Mouse (Mus musculus): ENCODE measurements at regions not wholly inside any gene's neighbourhood (a gene's known extent, or its start where the extent isn't known, plus 50 kb on each side); places are given as distances from the start of the nearest gene placed in this dataset.
A peak's percentile ranks its signal among the peaks of the same experiment; 100 is the strongest.
"Not testable (repeated sequence)": the region's sequence is repeated elsewhere in the genome, so short reads cannot be mapped to it uniquely, and the experiment has no call there.

DNA sequence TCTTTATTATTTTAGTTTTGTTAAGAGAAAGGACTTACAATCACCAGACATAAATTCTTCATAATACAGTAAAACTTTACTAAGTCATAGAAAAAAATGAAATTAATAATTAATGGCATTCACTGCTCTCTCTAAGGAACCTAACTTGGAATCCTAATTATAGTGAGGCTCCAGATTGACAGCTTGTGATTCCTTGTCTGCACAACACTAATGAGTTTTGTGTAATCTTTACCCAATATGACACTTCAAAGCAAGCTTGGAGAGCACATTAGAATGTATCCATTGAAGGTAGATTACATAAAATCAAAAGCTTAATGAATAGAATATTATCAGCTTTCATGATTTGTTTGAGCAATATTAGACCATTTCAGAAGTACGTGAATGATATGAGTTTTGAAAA is 1914.7 kb downstream of the Efna5 start:
- no peak for DNase-seq (ENCODE audit: extremely low spot score in 1 of 2, low spot score in 1 of 2)

DNA sequence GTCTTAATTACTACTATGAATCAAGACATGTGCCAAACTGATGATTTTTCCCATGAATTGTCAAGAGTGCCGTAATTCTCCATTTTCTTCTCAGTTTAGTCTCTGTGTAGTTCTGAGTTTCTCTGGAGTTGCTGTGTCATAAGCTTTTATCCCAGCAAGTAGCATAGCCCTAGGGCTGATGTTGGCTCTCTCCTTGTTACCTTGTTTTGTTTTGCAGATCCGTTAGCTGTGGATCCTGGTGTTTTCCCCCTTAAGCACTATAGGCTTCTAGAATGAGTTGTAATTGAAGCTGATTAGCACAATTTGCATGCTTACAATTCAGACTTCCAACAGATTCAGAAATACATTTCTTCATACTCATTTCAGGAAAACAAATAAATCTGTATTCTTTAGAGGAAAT is 1915.5 kb downstream of the Efna5 start:
- no peak for DNase-seq (ENCODE audit: extremely low spot score in 1 of 2, low spot score in 1 of 2)

DNA sequence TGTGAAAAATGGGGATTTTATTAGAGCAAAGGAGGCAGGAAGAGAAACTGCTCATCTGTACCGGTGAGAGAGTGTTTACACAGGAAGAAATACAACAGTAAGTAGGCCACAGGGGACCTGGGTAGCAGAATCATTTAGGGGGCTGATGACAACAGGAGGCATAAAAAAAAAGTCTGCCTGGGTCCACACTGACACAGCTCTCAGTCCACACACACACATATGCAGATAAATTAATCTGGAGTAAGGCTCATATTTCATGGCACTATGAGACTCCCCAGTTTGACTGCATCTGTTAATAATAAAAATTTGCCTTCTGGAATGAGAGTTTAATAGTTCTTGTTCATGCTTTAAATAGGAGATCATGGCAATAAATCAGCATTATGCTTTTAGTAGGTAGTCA is 1929.7 kb downstream of the Efna5 start:
- DNase-seq (ENCODE audit: extremely low spot score in 1 of 2, low spot score in 1 of 2), result no peak

DNA sequence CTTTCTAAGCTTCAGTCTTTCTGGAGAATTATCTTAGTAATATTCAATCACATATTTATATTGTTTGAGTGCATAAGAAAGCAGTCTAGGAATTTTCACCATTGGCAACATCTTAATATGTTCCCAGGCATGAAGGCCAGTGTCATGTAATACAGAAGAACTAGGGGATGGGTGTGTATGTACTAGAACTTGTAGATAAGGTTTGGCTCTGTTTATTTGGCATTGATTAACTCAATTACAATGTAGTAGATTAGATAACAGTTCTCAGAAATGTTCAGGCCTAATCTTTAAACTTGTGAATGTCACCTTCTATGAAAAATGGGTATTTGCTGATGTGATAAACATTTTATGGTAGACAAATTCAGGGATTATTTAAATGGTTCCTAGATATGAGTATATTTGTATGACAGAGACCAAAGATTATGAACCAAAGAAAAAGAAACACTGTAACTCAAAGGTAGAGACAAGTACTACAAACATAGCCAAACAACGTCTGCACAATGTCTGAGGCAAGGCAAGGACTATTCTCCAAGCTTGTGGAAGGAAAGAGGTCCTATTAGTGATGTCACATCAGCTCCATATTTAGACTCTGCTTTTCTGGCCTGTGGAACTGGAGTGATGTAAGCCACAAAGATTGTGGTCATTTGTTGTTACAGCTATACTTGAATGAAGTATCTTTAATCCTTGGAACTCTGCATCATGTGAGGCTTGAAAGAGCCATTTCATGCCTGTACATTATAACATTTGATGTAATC is 1924.8 kb upstream of the Nudt12 start:
- DNase-seq (ENCODE audit: extremely low spot score in 1 of 2, low spot score in 1 of 2), result no peak

DNA sequence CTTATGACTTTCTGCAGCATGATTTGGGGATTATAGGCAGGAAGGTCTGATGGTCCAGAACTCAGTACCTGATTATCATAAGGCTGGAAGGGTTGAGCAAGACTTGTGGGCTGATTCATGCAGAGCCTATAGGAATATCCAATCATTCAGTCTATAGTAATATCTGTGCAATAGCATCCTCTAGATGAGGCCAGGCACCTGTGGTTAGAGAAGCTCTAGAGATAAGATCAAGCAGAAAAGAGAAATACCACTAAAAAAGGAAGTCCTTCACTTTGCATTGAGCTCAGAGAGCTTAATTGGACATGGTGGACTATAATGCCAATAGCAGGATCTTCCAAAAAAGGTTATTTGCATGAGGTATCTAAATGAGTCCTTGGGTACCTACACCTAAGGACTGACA is 1921.1 kb upstream of the Nudt12 start:
- no peak for DNase-seq (ENCODE audit: extremely low spot score in 1 of 2, low spot score in 1 of 2)

DNA sequence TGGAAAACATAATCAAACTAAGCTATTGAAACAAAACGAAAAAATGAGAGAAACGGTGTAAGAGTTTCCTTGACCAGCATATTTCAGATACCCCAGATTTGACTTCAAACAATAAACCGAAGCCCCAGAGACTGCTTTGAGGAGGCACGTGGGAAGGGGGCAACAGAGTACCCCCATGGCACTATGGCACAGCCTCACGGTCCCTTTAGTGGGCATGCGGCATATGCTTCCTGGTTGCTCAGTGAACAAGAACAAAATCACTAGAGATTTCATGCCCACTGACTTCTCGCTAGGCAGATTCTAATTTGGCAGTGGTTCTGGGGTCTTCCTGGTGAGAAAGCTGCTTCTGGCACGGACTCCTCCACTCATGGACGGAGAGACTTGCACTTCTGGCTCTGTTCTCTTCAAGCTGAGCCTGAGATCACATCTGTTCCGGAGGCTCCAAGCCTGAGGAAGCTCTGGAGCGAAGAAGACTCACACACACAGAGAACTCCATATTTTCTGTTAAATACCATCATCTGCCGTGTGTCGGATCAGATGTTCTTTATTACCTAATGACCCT is 1912.7 kb upstream of the Nudt12 start:
- peak; percentile 3 to 11 for DNase-seq (ENCODE audit: extremely low spot score in 1 of 2, low spot score in 1 of 2)

DNA sequence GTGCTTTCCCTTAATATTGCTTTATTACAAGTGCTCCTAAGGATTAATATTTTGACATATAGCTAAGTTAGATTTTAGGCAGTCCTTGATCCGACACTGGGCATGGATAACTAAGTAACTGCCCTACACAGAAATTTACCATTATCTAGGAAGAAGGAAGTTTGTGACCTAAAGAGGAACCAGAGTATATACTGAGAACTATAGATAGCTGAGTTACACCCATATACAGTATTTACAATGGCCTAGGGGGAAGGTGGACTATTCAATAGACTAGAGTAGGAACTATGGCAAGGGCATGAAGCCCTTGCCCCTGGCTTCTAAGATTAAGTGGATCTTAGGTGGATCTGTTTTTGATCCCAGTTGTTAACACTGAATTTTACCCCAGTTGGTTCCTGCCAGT is 1869.5 kb upstream of the Nudt12 start:
- not testable (repeated sequence) for DNase-seq (ENCODE audit: extremely low spot score in 1 of 2, low spot score in 1 of 2)

DNA sequence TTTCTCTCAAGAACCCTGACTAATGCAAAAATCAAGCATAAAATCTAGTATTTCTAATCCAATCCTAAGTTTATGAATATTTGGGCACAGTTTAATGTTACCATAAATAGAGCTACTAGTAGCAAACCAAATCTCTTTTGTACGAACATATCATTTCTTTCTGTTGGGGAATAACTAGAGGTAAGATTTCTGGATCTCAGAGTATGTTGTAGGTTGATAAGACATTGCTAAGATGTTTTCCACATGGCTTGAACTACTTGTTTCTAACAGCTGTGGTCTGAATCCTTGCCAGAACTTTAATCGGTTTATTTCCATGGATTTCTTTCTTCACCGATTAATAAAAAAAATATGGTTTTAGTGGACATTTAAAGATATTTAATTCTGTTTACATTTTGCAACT is 1844.3 kb upstream of the Nudt12 start:
- DNase-seq (ENCODE audit: extremely low spot score in 1 of 2, low spot score in 1 of 2), result no peak

DNA sequence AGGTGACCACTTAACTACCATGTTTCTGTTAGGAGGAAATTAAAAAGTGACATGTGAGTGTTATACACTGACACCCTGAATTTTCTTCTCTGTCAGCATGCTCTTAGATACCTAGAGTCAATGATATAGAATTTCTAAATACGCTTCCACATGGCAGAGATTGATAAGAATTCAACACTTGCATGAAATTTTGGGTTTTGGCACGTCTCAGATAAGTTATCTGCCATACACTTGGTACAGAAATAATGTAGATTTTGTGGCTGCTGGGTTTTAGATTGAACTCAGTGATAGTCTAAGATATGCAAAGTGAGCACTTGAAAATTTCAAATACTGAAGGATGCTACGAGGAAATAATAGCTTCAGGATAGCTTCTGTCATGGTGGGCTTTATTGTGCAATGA is 1841.5 kb upstream of the Nudt12 start:
- DNase-seq (ENCODE audit: extremely low spot score in 1 of 2, low spot score in 1 of 2), result no peak

DNA sequence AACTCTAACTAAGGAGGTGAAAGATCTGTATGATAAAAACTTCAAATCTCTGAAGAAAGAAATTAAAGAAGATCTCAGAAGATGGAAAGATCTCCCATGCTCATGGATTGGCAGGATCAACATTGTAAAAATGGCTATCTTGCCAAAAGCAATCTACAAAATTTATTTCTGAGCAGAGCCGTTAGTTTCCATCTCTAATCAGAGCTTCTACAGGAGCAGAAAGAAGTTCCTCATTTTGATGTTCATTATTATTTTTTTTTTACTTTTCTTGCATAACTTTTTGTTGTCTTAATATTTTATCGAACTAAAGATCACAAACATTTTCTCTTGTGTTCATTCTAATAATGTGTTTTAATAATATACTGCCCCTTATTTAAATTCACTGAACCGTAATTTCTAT is 1825.6 kb upstream of the Nudt12 start:
- DNase-seq (ENCODE audit: extremely low spot score in 1 of 2, low spot score in 1 of 2), result not testable (repeated sequence)

DNA sequence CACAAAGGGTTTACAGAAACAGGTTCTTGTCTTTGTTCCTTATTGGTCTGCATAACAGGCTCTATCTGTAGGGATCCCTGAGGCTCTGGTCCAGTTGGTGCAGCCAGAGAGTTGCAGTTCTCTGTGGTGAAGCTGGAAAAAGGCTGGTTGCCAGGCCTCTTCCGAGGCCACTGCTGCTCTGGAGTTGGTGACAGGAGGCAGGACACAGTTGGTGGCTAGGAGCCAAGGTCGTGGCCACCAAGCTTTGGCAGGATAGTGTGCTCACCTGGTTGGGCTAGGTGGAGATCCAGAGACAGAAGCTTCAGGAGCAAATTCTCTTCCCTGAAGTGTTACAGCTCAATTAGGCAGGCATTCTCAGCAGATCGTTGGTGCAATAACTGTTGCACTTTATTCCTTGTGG is 1819.4 kb upstream of the Nudt12 start:
- no peak for DNase-seq (ENCODE audit: extremely low spot score in 1 of 2, low spot score in 1 of 2)

DNA sequence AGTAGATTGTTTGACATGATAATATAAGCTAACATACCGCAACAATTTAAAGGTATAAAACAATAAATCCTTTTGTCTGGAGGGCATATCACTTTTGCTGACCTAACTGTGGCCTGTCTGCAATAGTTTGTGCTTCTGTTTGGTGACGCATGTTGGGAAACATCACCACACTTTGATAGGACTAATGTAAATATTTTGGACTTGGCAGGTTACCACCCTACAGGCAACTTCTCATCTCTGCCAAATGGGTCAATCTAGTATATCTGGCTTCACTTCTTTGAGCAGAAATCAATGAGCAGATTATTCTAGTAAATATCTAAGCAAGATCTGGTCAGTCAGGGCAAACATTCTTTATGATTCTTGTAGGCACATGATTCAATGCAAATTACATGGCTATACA is 1817.3 kb upstream of the Nudt12 start:
- DNase-seq (ENCODE audit: extremely low spot score in 1 of 2, low spot score in 1 of 2), result no peak

DNA sequence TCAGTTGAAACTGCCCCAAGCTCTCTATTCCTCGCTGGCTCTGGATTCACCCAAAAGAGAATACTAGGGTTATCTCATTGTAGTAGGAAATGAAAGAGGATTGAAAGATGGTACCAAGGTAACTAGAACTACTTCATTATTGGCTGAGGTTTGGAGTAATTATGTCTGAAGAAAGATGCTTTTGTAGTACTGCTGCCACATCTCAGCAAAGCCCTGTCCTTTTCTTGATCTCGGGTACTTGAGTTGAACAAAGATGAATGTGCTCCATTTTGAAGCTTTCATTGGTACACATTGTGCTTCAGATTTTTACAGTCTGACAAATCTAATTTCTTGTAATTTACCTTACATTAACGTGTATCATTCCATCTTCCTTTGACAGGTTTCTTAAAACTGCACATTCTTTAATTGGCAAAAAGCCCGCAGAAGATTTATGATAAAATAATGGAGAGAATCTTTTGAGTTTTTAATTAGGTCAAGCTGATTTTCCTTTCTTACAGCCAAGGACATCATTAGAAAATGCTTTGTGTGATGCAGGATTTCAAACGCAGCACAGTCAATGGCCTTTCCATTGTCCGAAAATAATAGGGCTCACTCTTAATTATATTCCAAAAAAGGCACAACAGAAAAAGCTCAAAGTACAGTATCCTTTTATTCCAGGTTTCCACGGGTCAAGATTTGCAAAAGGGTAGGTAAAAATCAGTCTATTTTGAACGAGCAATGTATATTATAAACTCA is 1791.7 kb upstream of the Nudt12 start:
- DNase-seq (ENCODE audit: extremely low spot score in 1 of 2, low spot score in 1 of 2), result no peak

DNA sequence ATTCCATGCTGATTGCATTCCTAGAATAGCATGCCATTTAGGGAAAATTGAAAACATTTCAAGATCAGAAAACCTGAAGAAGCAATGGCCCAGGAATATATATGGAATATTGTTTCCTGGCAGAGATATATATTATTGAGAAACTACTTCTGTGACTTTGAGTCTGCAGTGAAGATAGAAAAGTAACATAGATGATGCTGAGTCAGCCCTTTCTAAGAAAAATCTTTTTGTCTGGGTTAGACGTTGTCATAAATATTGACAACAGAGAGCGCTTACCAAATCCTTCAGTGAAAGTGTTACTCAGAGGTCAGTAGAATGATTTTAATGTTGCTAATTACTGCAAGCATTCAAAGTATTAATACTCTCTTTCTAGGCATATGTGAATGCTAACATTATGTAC is 1749.1 kb upstream of the Nudt12 start:
- no peak for DNase-seq (ENCODE audit: extremely low spot score in 1 of 2, low spot score in 1 of 2)

DNA sequence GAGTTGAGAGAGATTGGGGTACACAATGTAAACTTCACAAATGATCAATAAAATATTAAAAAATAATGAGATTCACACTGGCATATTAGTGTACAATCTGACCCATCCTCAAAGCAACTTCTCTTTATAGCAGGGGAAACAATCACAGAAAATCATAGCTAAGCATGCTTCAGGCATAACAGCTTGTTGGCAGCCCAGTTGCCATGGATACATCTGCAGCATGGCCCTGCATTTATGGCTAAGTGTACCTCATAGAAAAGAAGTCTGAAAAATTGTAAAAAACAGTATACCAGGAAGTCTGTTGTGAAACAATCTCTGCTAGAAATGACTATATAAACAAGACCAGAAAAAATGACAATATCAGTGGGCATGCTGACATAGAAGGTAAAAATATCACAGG is 1747.9 kb upstream of the Nudt12 start:
- no peak for DNase-seq (ENCODE audit: extremely low spot score in 1 of 2, low spot score in 1 of 2)

DNA sequence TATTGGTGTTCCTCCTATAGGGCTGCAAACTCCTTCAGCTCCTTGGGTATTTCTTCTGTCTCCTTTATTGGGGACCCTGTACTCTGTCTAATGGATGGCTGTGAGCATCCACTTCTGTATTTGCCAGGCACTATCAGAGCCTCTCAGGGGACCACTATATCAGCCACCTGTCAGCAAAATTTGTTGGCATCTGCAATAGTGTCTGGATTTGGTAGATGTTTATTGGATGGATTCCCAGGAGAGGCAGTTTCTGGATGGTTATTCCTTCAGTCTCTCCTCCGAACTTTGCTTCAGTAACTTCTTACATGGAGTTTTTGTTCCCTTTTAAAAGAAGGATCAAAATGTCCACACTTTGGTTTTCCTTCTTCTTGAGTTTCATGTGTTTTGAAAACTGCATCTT is 1729.7 kb upstream of the Nudt12 start:
- no peak for DNase-seq (ENCODE audit: extremely low spot score in 1 of 2, low spot score in 1 of 2)

DNA sequence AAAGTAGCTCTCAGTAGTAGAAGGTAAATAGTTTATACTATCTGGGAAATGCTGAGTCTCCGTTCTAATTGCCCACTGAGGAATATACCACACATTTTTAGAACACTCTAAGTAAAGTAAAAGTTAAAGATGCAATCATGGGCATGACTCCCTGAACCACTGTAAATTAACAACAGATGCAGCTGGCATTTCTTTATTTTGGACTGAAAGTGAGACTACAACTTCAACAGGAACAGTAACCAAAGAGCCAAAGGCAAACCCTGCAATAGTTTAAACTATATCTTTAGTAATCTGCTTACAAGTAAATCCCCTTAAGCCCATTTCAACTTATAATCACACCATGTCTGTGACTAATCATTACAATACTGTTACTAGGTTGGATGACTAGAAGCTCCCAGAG is 1725.0 kb upstream of the Nudt12 start:
- no peak for DNase-seq (ENCODE audit: extremely low spot score in 1 of 2, low spot score in 1 of 2)

DNA sequence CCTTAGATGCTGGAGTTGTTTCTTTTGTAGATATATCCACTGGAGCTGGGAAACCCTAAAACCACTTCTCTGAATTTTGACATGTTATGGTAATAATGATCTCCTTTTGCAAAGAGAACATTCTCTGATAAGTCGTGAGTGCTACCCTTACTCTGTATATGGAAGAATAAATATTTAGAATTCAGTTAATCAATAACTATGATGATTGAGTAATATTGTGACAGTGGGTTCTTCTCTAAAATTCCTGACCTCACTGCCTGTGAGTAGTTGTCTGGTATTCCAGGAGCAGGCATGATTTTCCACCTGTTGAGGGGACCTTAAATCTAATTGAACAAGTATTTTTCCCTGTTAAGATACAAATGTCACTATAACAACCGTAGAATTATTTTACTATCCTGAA is 1707.0 kb upstream of the Nudt12 start:
- DNase-seq (ENCODE audit: extremely low spot score in 1 of 2, low spot score in 1 of 2), result no peak

DNA sequence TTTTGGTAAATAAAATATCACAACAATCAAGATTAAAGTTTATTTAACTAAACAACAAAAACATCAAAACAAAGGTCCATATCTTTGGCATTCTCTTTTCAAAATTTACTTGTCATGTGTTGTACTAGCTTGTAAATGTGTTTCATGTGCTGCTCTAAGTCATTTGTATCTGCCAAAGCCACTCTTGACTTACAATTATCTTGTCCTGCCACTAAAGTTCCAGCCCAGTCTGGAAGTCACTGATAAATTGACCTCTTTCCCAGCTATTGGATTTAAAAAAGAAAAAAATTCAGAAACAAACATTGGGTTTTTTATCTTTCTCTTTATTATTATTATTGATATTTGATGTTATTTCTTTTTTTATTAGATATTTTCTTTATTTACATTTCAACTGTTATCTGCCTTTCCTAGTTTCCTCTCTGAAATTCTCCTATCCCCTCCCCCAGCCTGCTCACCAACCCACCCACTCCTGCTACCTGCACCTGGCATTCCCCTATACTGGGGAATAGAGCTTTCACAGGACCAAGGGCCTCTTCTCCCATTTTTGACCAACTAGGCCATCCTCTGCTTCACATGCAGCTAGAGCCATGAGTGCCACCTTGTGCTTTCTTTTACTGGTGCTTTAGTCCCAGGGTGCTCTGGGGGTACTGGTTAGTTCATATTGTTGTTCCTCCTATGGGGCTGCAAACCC is 1704.9 kb upstream of the Nudt12 start:
- DNase-seq (ENCODE audit: extremely low spot score in 1 of 2, low spot score in 1 of 2), result no peak

DNA sequence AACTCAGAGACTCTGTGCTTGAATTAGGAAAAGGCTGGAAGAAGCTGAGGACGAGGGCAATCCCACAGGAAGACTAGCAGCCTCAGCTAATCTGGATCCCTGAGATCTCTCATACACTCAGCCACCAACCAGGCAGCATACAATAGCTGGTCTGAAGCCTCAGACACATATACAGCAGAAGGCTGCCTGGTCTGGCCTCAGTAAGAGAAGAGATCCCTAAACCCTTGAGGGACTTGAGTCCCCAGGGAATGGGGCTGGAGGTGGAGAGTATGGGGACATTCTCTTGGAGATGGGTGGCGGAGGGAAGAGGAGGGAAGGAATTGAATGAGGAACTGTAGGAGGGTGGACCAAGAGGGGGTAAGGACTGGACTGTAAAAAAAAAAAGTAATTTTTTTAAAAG is 1704.3 kb upstream of the Nudt12 start:
- DNase-seq (ENCODE audit: extremely low spot score in 1 of 2, low spot score in 1 of 2), result no peak
